Mouse (Mus musculus): ENCODE results near the gene Rsph3a.
"Not testable (repeated sequence)": the region's sequence is repeated elsewhere in the genome, so short reads cannot be mapped to it uniquely, and the experiment has no call there.

GRCm38 (mm10) chr17:8022675-8023074, 77.3 kb downstream of the Rsph3a start:
- TF ChIP-seq POLR2A (IDR thresholded peaks at IDR 0.05; ENCODE audit: low read depth, low read length); CTCF (IDR thresholded peaks at IDR 0.05; ENCODE audit: borderline replicate concordance, insufficient read depth, low read length): not testable (repeated sequence)

Data from embryonic fibroblast, embryonic 13.5 days (primary cell).